Mouse (Mus musculus) cerebellum, adult 2 months (tissue): ENCODE results near the gene Plekhg4.

Experiments used
- CTCF ChIP-seq: fragments of 200-500 bp; IDR thresholded peaks from 2 replicates; pipeline ENCODE4 v1.5.1; 2011; ENCODE audit warnings: low read depth, mild to moderate bottlenecking, control low read depth, low read length, moderate library complexity, borderline replicate concordance; ENCODE audit not compliant: insufficient read depth
- POLR2A ChIP-seq: fragments of 200-500 bp; IDR thresholded peaks from 2 replicates; pipeline ENCODE4 v1.6.1; 2011; ENCODE audit warnings: low read length, control low read depth, borderline replicate concordance; ENCODE audit not compliant: insufficient read depth

- TF ChIP-seq CTCF, result no peak
- no peak for TF ChIP-seq POLR2A
These were observed 46.7 kb downstream of the Plekhg4 start for GRCm38 (mm10) chr8:105419800-105420199.
